Mouse (Mus musculus): ENCODE results near the gene Ap2m1. TPM values are rescaled to one million over a fixed set of nuclear protein-coding genes. Genes with fewer than 3 reads are reported as not detected.

Gene Ap2m1
- total RNA-seq, 2 experiments from 2014 or later, result 143 to 286 TPM

DNA sequence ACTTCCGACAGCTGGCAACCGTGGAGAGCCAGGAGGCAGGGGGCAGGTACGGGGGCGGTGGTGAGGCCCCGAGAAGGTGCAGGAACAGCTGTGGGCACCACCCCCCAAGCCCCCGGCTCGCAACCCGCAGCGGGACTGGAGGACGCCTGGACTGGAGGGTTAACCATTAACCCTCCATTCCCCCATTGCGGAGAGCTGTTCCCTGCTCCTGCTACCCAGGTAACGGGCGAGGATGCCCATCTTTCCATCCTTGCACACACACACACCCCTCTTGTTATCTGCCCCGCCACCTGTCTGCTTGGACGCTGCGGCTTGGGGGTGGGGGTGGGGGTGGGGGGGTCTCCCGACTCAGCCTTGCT, 55.4 kb downstream of the Ap2m1 start:
- ATAC-seq (replicated peaks; ENCODE audit: poor library complexity), result no peak

DNA sequence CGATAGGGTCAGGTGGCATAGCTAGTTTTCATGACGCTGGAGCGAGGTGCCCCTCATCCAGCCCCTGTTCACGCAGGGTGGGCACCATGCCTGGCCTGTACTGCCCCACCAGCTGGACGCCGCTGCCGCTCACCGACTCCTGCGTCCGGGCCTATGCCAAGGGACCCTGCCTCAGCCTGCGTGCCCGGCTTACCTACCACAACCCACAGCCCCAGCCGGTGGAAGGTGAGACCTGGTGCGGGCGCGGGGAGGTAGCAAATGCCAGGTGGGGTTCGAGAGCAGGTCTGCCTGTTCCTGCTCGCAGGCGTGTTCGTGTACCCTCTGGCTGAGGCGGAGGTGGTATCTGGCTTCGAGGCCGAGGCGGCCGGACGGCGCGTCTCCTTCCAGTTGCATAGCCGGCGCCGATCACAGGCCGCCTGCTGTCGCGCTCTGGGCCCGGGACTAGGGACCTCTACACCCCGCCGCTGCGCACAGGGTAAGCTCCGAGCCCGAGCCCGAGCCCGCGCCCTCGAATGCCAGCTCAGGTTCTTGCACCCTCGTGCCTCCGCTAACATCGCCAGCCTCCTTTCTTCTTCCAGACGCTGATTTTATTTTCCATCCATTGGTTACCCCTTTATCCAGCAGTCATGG, 55.9 kb downstream of the Ap2m1 start:
- 0 out of 2 replicates have a peak, but pooled peaks have one; percentile 7 for ATAC-seq (replicated peaks; ENCODE audit: poor library complexity)

Other genes with a start within 250 kb of the Ap2m1 start
- 161 and 168 TPM in 2 replicates for gene Parl, start 233.1 kb upstream of the Ap2m1 start, total RNA-seq (2015)
- gene Parl, start 233.1 kb upstream of the Ap2m1 start, total RNA-seq (2017), result 264 and 277 TPM in 2 replicates
- gene Cyp2ab1, start 210.1 kb upstream of the Ap2m1 start, total RNA-seq (2015), result 0.05 and 0.78 TPM in 2 replicates
- gene Cyp2ab1, start 210.1 kb upstream of the Ap2m1 start, total RNA-seq (2017), result not detected in 2 replicates
- gene Abcc5, start 109.1 kb upstream of the Ap2m1 start, total RNA-seq (2015), result 18.0 and 19.0 TPM in 2 replicates
- gene Abcc5, start 109.1 kb upstream of the Ap2m1 start, total RNA-seq (2017), result 14.1 and 20.2 TPM in 2 replicates
- gene Eif2b5, start 36.7 kb upstream of the Ap2m1 start, total RNA-seq (2015), result 58.4 and 64.7 TPM in 2 replicates
- gene Eif2b5, start 36.7 kb upstream of the Ap2m1 start, total RNA-seq (2017), result 85.8 and 87.2 TPM in 2 replicates
- gene Dvl3, start 18.5 kb upstream of the Ap2m1 start, total RNA-seq (2015), result 23.5 and 26.7 TPM in 2 replicates
- 3.2 and 3.3 TPM in 2 replicates for gene Dvl3, start 18.5 kb upstream of the Ap2m1 start, total RNA-seq (2017)
- 21.9 and 28.5 TPM in 2 replicates for gene Abcf3, start 13.1 kb downstream of the Ap2m1 start, total RNA-seq (2015)
- 28.4 and 35.7 TPM in 2 replicates for gene Abcf3, start 13.1 kb downstream of the Ap2m1 start, total RNA-seq (2017)
- gene Vwa5b2, start 54.0 kb downstream of the Ap2m1 start, total RNA-seq (2015), result not detected in 2 replicates
- not detected in 2 replicates for gene Vwa5b2, start 54.0 kb downstream of the Ap2m1 start, total RNA-seq (2017)
- gene Eef1akmt4, start 76.1 kb downstream of the Ap2m1 start, total RNA-seq (2015), result 38.4 and 46.5 TPM in 2 replicates
- gene Eef1akmt4, start 76.1 kb downstream of the Ap2m1 start, total RNA-seq (2017), result 6.4 and 8.0 TPM in 2 replicates
- gene Gm49333, start 76.1 kb downstream of the Ap2m1 start, total RNA-seq (2015), result not detected in 2 replicates
- not detected in 2 replicates for gene Gm49333, start 76.1 kb downstream of the Ap2m1 start, total RNA-seq (2017)
- gene Alg3, start 76.3 kb downstream of the Ap2m1 start, total RNA-seq (2015), result 33.2 and 38.5 TPM in 2 replicates
- 20.4 and 21.4 TPM in 2 replicates for gene Alg3, start 76.3 kb downstream of the Ap2m1 start, total RNA-seq (2017)
- 0.42 and 0.59 TPM in 2 replicates for gene Camk2n2, start 85.8 kb downstream of the Ap2m1 start, total RNA-seq (2015)
- 0.10 and 0.96 TPM in 2 replicates for gene Camk2n2, start 85.8 kb downstream of the Ap2m1 start, total RNA-seq (2017)
- 0.20 and 0.32 TPM in 2 replicates for gene Ece2, start 94.3 kb downstream of the Ap2m1 start, total RNA-seq (2015)
- gene Ece2, start 94.3 kb downstream of the Ap2m1 start, total RNA-seq (2017), result 0.71 TPM in 1 of 2 replicates, not detected in the other
- 113 and 133 TPM in 2 replicates for gene Psmd2, start 116.2 kb downstream of the Ap2m1 start, total RNA-seq (2015)
- gene Psmd2, start 116.2 kb downstream of the Ap2m1 start, total RNA-seq (2017), result 201 and 230 TPM in 2 replicates
- 164 and 172 TPM in 2 replicates for gene Eif4g1, start 132.8 kb downstream of the Ap2m1 start, total RNA-seq (2015)
- gene Eif4g1, start 132.8 kb downstream of the Ap2m1 start, total RNA-seq (2017), result 305 and 366 TPM in 2 replicates
- gene Fam131a, start 157.8 kb downstream of the Ap2m1 start, total RNA-seq (2015), result not detected in 2 replicates
- 0.17 TPM in 1 of 2 replicates, not detected in the other for gene Fam131a, start 157.8 kb downstream of the Ap2m1 start, total RNA-seq (2017)
- gene Polr2h, start 182.2 kb downstream of the Ap2m1 start, total RNA-seq (2015), result 75.3 and 99.4 TPM in 2 replicates
- 75.1 and 78.2 TPM in 2 replicates for gene Polr2h, start 182.2 kb downstream of the Ap2m1 start, total RNA-seq (2017)
- gene Clcn2, start 182.3 kb downstream of the Ap2m1 start, total RNA-seq (2015), result 0.34 and 1.3 TPM in 2 replicates
- gene Clcn2, start 182.3 kb downstream of the Ap2m1 start, total RNA-seq (2017), result 1.2 and 1.6 TPM in 2 replicates
- not detected in 2 replicates for gene Chrd, start 197.6 kb downstream of the Ap2m1 start, total RNA-seq (2015)
- gene Chrd, start 197.6 kb downstream of the Ap2m1 start, total RNA-seq (2017), result not detected in 2 replicates
- not detected in 2 replicates for gene Thpo, start 199.0 kb downstream of the Ap2m1 start, total RNA-seq (2015)
- not detected in 2 replicates for gene Thpo, start 199.0 kb downstream of the Ap2m1 start, total RNA-seq (2017)

Data from megakaryocyte progenitor cell, adult 5-6 weeks (primary cell).